Mouse (Mus musculus) kidney, embryonic 14.5 days (tissue): ENCODE measurements around the gene Vipas39. TPM values are rescaled to one million over a fixed set of nuclear protein-coding genes. Genes with fewer than 3 reads are reported as not detected.
A peak's percentile ranks its signal among the peaks of the same experiment; 100 is the strongest.
"Not testable (repeated sequence)": the region's sequence is repeated elsewhere in the genome, so short reads cannot be mapped to it uniquely, and the experiment has no call there.

Experiments
- ATAC-seq: fragments of 200-750 bp; cut with Nextera tagmentation; 2 replicates; pipeline ENCODE4 v1.8.0; 2017; ENCODE audit warnings: moderate number of reproducible peaks, mild to moderate bottlenecking, moderate TSS enrichment, moderate library complexity; ENCODE audit not compliant: low FRiP score, low TSS enrichment
- H3K27ac ChIP-seq: fragments of 300-500 bp; sonication (generic); 2 replicates; pipeline ENCODE4 v1.5.1; 2014; ENCODE audit warnings: low read depth, mild to moderate bottlenecking, low read length, moderate library complexity, mixed read lengths
- H3K27me3 ChIP-seq: fragments of 300-500 bp; sonication (generic); 2 replicates; pipeline ENCODE4 v1.6.1; 2014; ENCODE audit warnings: mild to moderate bottlenecking, low read length; ENCODE audit not compliant: control insufficient read depth, insufficient read depth
- H3K36me3 ChIP-seq: fragments of 300-500 bp; sonication (generic); 2 replicates; pipeline ENCODE4 v1.6.1; 2014; ENCODE audit warnings: low read length, mixed read lengths; ENCODE audit not compliant: control insufficient read depth, insufficient read depth
- H3K4me1 ChIP-seq: fragments of 300-500 bp; sonication (generic); 2 replicates; pipeline ENCODE4 v1.6.1; 2014; ENCODE audit warnings: low read length, mixed read lengths; ENCODE audit not compliant: control insufficient read depth, insufficient read depth
- H3K4me2 ChIP-seq: fragments of 300-500 bp; sonication (generic); replicated peaks from 2 replicates; pipeline ENCODE4 v1.6.1; 2014; ENCODE audit warnings: low read depth, mild to moderate bottlenecking, low read length
- H3K4me3 ChIP-seq: fragments of 300-500 bp; sonication (generic); 2 replicates; pipeline ENCODE4 v1.5.1; 2014; ENCODE audit warnings: mild to moderate bottlenecking, low read length
- H3K9ac ChIP-seq: fragments of 300-500 bp; sonication (generic); 2 replicates; pipeline ENCODE4 v1.6.1; 2014; ENCODE audit warnings: low read depth, mild to moderate bottlenecking, low read length, moderate library complexity
- H3K9me3 ChIP-seq: fragments of 300-500 bp; sonication (generic); 2 replicates; pipeline ENCODE4 v1.6.1; 2016; ENCODE audit warnings: low read length; ENCODE audit not compliant: control insufficient read depth
- WGBS: fragments of 180-500 bp; shearing (Covaris S2); extraction: QIAGEN DNeasy Blood & Tissue Kit; methylation state at CpG from one replicate; pipeline ENCODE4 v1.1.7; 2014; 5-methylcytosine and 5-hydroxymethylcytosine counted together
- polyA plus RNA-seq: library from polyadenylated mRNA; unstranded; fragments of >200 nt; fragmentation: Nextera tagmentation; extraction: Ambion mirVana; gene quantifications from 2 replicates; pipeline ENCODE4 v1.2.1, GENCODE M21; 2014

Vipas39 gene
- polyA plus RNA-seq, 1 experiment from 2014 or later = 50.7 TPM

DNA sequence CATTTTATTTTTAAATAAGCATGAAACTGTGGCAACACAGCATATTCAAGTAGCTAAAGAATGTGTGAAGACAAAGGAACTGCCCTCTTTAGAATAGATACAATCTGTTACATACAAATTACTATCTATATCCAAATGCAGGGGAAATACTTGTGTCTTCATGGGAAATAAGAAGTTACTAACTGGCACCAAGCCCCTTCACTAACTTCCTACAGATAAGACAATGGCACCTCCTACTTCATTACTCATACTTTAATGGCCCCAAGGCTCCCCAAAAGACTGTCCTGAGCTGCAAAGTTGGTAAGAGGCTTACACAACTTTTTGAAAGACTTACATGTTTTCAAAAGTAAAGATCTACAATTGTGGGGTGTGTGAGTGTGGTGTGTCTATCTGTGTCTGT lies 48.5 kb downstream of the Vipas39 start:
- Histone ChIP-seq H3K27ac (no peak overlapping the region), H3K4me2 (no peak overlapping the region), H3K27me3 (no peaks in the 10 kb centered on the region), H3K9me3 (no peaks in the 10 kb centered on the region), H3K4me3 (no peak overlapping the region), H3K36me3 (no peaks in the 10 kb centered on the region), H3K4me1 (no peaks in the 10 kb centered on the region), H3K9ac (no peak overlapping the region)
- ATAC-seq = no peak

GRCm38 (mm10) chr12:87216053-87216452 lies 50.0 kb downstream of the Vipas39 start:
- H3K27me3 ChIP-seq = no peaks in the 10 kb centered on the region
- H3K4me2 ChIP-seq = no peak overlapping the region
- no peaks in the 10 kb centered on the region for H3K36me3 ChIP-seq
- 65% methylated on average over 2 of the region's 2 CpGs for WGBS
- no peak overlapping the region for H3K27ac ChIP-seq
- H3K4me1 ChIP-seq = no peaks in the 10 kb centered on the region
- H3K9me3 ChIP-seq = no peaks in the 10 kb centered on the region
- H3K4me3 ChIP-seq = no peak overlapping the region
- ATAC-seq = no peak
- no peak overlapping the region for H3K9ac ChIP-seq

DNA sequence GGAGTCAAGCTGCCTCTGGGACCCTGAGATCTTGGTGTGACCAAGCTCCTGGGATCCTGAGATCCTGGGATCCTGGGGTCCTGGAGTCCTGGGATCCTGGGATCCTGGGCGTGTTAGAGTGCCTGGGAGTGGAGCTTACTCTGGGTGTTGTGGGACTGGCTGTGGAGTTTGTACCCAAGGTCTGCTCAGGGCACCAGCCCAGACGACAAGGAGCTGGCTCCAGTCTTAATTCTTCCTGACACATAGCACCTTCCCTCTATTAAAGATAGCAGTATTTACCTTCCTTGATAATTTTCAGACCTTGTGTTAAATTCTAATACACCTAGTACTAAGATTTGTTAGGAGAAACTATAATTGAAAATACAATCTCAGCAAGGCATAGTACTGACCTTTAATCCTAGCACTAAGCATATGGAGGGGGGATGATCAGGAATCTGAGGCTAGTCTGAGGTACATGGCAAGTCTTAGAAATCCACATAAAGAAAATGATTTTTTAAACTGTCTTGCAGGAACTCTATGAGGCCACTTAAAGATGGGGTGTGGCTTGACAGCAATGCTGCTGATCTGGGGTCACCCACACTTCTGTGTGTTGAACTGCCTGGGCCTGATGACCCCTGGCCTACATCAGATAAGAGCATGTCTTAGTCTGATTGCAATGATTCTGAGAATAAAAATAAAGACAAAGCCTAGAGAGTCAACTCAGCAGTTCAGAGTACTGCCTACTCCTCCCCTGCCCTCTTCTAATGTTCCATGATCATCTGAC lies 53.0 kb downstream of the Vipas39 start:
- Histone ChIP-seq H3K27ac (no peak overlapping the region), H3K4me2 (no peak overlapping the region), H3K4me1 (no peaks in the 10 kb centered on the region), H3K4me3 (no peak overlapping the region), H3K9me3 (no peaks in the 10 kb centered on the region), H3K36me3 (no peaks in the 10 kb centered on the region), H3K27me3 (no peaks in the 10 kb centered on the region), H3K9ac (no peak overlapping the region)
- 56% methylated on average over 2 of the region's 2 CpGs for WGBS
- ATAC-seq = no peak

DNA sequence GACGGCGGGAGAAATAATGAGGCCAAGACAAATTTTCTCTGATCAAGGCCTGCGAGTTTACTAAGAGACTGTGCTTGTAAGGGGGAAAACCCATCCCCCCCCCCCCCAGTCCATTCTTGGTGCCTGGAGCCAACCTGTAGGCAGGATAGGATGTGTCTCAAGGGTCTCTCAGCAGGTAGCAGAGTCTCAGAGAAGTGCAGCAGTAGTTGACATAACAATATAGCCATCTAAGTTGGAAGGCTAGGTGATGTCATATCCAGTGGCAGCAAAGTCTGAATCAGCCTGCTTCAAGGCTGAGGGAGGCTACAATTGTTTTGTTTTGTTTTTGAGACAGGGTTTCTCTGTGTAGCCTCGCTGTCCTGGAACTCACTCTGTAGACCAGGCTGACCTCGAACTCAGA lies 60.3 kb downstream of the Vipas39 start:
- not testable (repeated sequence) for H3K4me1 ChIP-seq, H3K36me3 ChIP-seq, H3K4me2 ChIP-seq, H3K9ac ChIP-seq, ATAC-seq, H3K4me3 ChIP-seq, H3K27ac ChIP-seq, H3K9me3 ChIP-seq, H3K27me3 ChIP-seq
- WGBS = 88% methylated on average over 5 of the region's 5 CpGs

GRCm38 (mm10) chr12:87201694-87202093 lies 64.4 kb downstream of the Vipas39 start:
- H3K4me1 ChIP-seq = peaks cover 6% of the 10 kb centered on the region; the same call in 1 of the 2 replicates
- H3K4me2 ChIP-seq = no peak overlapping the region
- WGBS = 73% methylated on average over 5 of the region's 5 CpGs
- ATAC-seq = no peak
- no peaks in the 10 kb centered on the region for H3K9me3 ChIP-seq
- H3K27ac ChIP-seq = no peak overlapping the region
- no peaks in the 10 kb centered on the region for H3K27me3 ChIP-seq
- no peak overlapping the region for H3K4me3 ChIP-seq
- H3K36me3 ChIP-seq = no peaks in the 10 kb centered on the region
- H3K9ac ChIP-seq = no peak overlapping the region

GRCm38 (mm10) chr12:87199973-87200586 lies 66.0 kb downstream of the Vipas39 start, which contains the start of gene Tmed8:
Gene Tmed8 (minus strand): TSS chr12:87200454.
- no peaks in the 10 kb centered on the region for H3K9me3 ChIP-seq
- H3K4me2 ChIP-seq = peak within 1 kb of the TSS; percentile 95
- H3K4me1 ChIP-seq = peaks cover 6% of the 10 kb centered on the region; the same call in 1 of the 2 replicates
- peak; percentile 95 for ATAC-seq
- H3K4me3 ChIP-seq = peak within 1 kb of the TSS; percentile 91
- no peaks in the 10 kb centered on the region for H3K36me3 ChIP-seq
- H3K27ac ChIP-seq = peak within 1 kb of the TSS; percentile 30; the same call in 1 of the 2 replicates
- H3K9ac ChIP-seq = peak within 1 kb of the TSS; percentile 89
- H3K27me3 ChIP-seq = no peaks in the 10 kb centered on the region
- under 1% methylated on average over 49 of the region's 70 CpGs for WGBS

GRCm38 (mm10) chr12:87199206-87199972 lies 66.7 kb downstream of the Vipas39 start, which contains the start of gene Samd15:
Gene Samd15 (plus strand): TSS chr12:87199723.
- H3K4me1 ChIP-seq = peaks cover 6% of the 10 kb centered on the region; the same call in 1 of the 2 replicates
- H3K4me3 ChIP-seq = peak within 1 kb of the TSS; percentile 91
- H3K9ac ChIP-seq = peak within 1 kb of the TSS; percentile 89
- peak; percentile 70; the same call in 1 of the 2 replicates for ATAC-seq
- peak within 1 kb of the TSS; percentile 30; the same call in 1 of the 2 replicates for H3K27ac ChIP-seq
- no peaks in the 10 kb centered on the region for H3K27me3 ChIP-seq
- no peaks in the 10 kb centered on the region for H3K36me3 ChIP-seq
- WGBS = 1% methylated on average over 38 of the region's 38 CpGs
- H3K9me3 ChIP-seq = no peaks in the 10 kb centered on the region
- H3K4me2 ChIP-seq = peak within 1 kb of the TSS; percentile 95

GRCm38 (mm10) chr12:87198792-87199191 lies 67.3 kb downstream of the Vipas39 start:
- peaks cover 6% of the 10 kb centered on the region; the same call in 1 of the 2 replicates for H3K4me1 ChIP-seq
- no peak for ATAC-seq
- H3K4me3 ChIP-seq = peak overlapping the region; percentile 91
- no peaks in the 10 kb centered on the region for H3K27me3 ChIP-seq
- WGBS = 53% methylated on average over 6 of the region's 6 CpGs
- no peak overlapping the region for H3K27ac ChIP-seq
- H3K9ac ChIP-seq = no peak overlapping the region
- H3K4me2 ChIP-seq = peak overlapping the region; percentile 95
- H3K36me3 ChIP-seq = no peaks in the 10 kb centered on the region
- H3K9me3 ChIP-seq = no peaks in the 10 kb centered on the region
